Mouse (Mus musculus): Measurements from ENCODE around the gene Ranbp9.

Gene Ranbp9

DNA sequence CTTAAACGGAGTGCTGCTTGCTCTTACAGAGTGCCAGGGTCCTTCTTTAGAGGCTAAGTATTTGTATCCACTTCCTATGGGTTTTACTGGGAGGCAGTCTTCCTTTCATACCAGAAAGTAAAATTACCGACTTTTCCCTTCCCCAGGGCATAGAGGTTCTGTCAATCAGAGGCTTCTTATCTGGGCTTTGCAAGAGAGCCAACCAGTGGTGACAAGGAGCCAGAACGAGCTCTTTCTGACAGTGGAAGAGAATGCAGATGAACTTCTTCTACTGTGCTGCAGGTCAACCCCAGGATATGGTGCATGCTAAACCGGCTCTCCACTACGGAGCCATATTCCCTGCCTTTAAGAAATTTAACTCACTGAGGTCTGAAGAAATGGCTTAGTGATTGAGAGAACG is 120.5 kb downstream of the Ranbp9 start:
- DNase-seq = no peak

DNA sequence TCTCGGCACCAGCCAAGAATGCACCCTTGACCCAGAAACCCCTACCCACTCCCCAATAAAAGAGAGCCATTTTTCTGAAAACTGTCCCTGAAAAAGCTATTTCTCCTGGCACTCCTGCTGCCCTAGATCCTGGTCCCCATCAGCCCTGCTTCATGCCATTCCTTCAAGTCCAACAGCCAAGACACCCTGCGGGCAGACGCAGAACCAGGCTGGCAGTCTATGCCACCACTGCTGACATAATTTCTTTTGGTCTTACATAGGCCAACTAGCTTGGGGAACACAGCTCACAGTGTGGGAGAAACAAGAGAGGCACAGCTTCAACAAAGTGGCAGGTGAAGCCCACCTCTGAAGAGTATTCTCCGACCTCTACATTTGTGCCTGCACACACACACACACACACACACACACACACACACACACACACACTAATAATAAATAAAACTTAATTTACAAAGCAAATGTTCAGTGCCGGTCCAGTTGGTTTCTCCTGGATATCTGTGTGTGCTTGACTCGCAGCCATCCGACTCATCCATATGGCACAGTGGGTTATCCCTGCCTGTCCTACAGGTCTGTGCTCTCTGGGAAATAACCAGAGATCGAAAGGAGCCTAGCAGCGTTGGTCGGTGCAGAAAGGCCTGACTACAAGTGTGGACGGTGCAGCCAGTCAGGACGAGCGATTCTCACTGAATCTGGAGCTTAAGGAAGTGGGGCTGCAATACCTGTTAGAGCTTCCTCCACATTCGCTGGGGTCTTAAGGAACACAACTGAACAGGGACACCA is 124.5 kb downstream of the Ranbp9 start:
- no peak for DNase-seq

DNA sequence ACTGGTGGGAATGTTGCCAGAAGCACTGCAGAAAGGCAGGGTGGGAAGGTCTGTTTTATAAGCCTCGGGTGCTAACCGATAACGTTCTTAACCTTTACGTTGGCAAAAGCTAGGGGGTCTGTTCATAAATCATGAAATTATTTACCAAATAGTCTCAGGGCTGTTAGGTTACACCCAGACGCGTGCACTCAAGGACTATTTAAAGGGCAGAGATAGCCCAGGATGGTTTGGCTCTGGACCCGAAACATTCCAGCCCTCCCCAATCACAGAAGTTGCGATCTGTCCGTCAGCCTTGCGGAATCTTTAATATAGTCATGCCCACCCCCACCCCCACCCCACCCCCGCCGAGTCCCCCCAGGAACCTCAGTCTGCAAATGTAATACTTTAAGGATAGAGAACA is 126.7 kb downstream of the Ranbp9 start:
- no peak for DNase-seq

DNA sequence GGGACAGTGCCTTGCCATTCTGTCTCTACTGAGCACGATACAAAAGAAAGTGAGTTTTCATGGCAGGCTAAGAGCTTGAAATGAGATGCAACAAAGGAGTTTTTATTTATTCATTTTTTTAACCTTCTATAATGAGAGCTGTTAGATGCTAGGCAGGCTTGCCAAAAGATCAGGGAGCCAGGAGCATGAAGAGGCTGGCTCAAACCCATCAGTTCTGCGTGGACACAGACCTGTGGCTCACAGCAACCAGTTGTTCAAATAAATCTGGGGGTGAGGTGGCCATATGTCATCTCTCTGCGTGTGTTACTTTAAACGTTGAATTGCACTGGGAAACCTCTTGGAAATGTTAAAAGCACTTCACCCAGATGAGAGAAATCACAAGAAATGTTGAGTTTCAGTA is 127.7 kb downstream of the Ranbp9 start:
- no peak for DNase-seq

Measured in spleen, adult 18-20 months (tissue).